Mouse (Mus musculus) cerebellum, adult 2 months (tissue): ENCODE measurements around the gene Lgalsl.

Experiments
- CTCF ChIP-seq: fragments of 200-500 bp; IDR thresholded peaks from 2 replicates; pipeline ENCODE4 v1.5.1; 2011; ENCODE audit warnings: low read depth, mild to moderate bottlenecking, control low read depth, low read length, moderate library complexity, borderline replicate concordance; ENCODE audit not compliant: insufficient read depth
- POLR2A ChIP-seq: fragments of 200-500 bp; IDR thresholded peaks from 2 replicates; pipeline ENCODE4 v1.6.1; 2011; ENCODE audit warnings: low read length, control low read depth, borderline replicate concordance; ENCODE audit not compliant: insufficient read depth

GRCm38 (mm10) chr11:20858921-20859668 is 28.2 kb upstream of the Lgalsl start:
- no peak for TF ChIP-seq CTCF
- no peak for TF ChIP-seq POLR2A
